Mouse (Mus musculus) naive thymus-derived CD4-positive, alpha-beta T cell, adult 5 months (primary cell): ENCODE measurements around the gene Per3. TPM values are rescaled to one million over a fixed set of nuclear protein-coding genes. Genes with fewer than 3 reads are reported as not detected.

Experiments used
- polyA plus RNA-seq: library from polyadenylated mRNA; unstranded; fragments of 100-300 nt; shearing (Covaris generic); gene quantifications from one replicate; pipeline ENCODE4 v1.2.1, GENCODE M21; 2017

Per3 gene
- polyA plus RNA-seq: 1.4 TPM

DNA sequence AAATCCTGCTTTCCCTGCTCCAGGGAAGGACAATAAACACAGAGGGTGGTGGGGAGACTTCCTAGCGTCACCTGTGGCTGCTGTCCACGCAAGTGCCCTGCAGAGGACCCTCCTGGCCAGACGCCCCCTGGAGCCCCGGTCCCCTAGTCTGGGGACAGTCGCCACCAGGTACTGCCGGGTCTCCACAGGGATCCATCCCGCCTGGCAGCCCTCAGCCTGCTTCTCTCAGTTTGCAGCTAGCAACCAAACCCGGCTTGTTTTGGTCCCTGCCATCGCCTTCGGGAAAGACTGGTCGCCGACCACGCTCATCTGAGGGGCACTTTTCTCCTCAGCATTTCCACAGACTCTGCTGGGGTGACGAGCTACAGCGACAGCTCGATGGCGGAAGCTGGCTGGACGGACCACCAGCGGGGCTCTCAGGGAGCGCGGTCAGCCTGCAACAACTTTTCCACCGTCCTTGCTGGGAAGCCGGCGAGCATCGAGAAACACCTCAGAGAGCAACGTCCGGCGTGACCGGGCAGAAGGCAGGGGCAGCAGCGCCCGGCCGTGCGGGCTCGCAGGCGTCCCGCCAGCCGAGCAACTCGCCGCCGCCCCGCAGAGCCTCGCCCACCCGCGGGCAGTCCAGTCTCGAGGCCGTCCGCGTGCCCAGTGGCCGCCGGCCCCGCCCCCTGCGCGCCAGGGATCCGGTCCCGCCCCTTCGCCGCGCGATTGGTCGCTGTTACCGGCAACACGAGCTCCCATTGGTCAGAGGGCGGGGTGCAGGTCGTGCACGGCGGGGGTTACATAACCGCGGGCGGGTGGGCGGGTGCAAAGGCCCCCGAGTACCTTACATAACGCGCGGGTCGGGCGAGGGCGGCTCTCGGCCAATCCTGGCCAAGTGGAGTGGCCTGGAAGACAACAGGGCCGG, at the start of gene Per3:
Per3 (minus strand) TSS at position 629 of the 907 bp plus-strand sequence.

GRCm38 (mm10) chr4:151089270-151089669, 44.8 kb upstream of the Per3 start, which contains the start of gene Gm13090:
TSS of gene Gm13090 (plus strand) at chr4:151089570.

GRCm38 (mm10) chr4:151057347-151058321, 13.2 kb upstream of the Per3 start, which contains the start of gene Vamp3:
TSS of gene Vamp3 (minus strand) at chr4:151057963.

GRCm38 (mm10) chr4:150996797-150997196, 47.7 kb downstream of the Per3 start, which contains the start of gene Uts2:
TSS of gene Uts2 (plus strand) at chr4:150997097.

Other genes starting within 250 kb of the Per3 start
- gene Errfi1, start 190.7 kb downstream of the Per3 start, polyA plus RNA-seq: 24.6 TPM
- 197 TPM for gene Park7, start 130.2 kb downstream of the Per3 start, polyA plus RNA-seq
- gene Tnfrsf9, start 130.1 kb downstream of the Per3 start, polyA plus RNA-seq: 12.8 TPM
- gene Uts2, start 47.6 kb downstream of the Per3 start, polyA plus RNA-seq: not detected
- 59.7 TPM for gene Vamp3, start 13.3 kb upstream of the Per3 start, polyA plus RNA-seq
- gene Gm13090, start 44.9 kb upstream of the Per3 start, polyA plus RNA-seq: not detected